Mouse (Mus musculus) urinary bladder, adult 2 months (tissue): Measurements from ENCODE around the gene Lyz1. TPM values are rescaled to one million over a fixed set of nuclear protein-coding genes. Genes with fewer than 3 reads are reported as not detected.

Experiments used
- polyA plus RNA-seq: library from polyadenylated mRNA; depleted of rRNA; stranded (reverse); fragments of >200 nt; gene quantifications from 2 replicates; pipeline ENCODE4 v1.2.3, GENCODE M21; 2012; rRNA removed

Lyz1 gene
- polyA plus RNA-seq, 1 experiment = 9.3 TPM

Other genes with a start within 250 kb of the Lyz1 start
- gene Lrrc10, start 247.5 kb downstream of the Lyz1 start, polyA plus RNA-seq = 0.24 and 0.30 TPM in 2 replicates
- 162 and 163 TPM in 2 replicates for gene Cct2, start 229.1 kb downstream of the Lyz1 start, polyA plus RNA-seq
- gene Frs2, start 144.3 kb downstream of the Lyz1 start, polyA plus RNA-seq = 21.5 and 23.9 TPM in 2 replicates
- gene Yeats4, start 68.4 kb downstream of the Lyz1 start, polyA plus RNA-seq = 33.5 and 37.8 TPM in 2 replicates
- gene 9530003J23Rik, start 54.2 kb downstream of the Lyz1 start, polyA plus RNA-seq = not detected in 2 replicates
- 437 and 439 TPM in 2 replicates for gene Lyz2, start 10.5 kb downstream of the Lyz1 start, polyA plus RNA-seq
- 35.9 and 43.5 TPM in 2 replicates for gene Cpsf6, start 87.1 kb upstream of the Lyz1 start, polyA plus RNA-seq